Comparison of ENCODE assay signal across 12 mouse cellular contexts in genomic region chr4:97432681-97433080, GRCm38 (mm10).
"Had no signal": no experiment of that assay in that cellular context is flagged by ENCODE, and none has a peak within 500 bp of the region (broad histone marks: within the 10 kb centered on the region; RNA-seq: fewer than 3 reads in every experiment).

No protein-coding gene starts in this region.

- DNase-seq: lung, adult 18-20 months; lung, embryonic 14.5 days; lung, postnatal 10 days; lung, postnatal 4 days; right cerebral cortex, postnatal 14 days; right cerebral cortex, postnatal 4 days; spleen, adult 18-20 months; thymus, adult 18-20 months; thymus, postnatal 25 days; thymus, postnatal 4 days had no signal

- ATAC-seq: midbrain, embryonic 13.5 days; midbrain, embryonic 15.5 days had no signal
